Mouse (Mus musculus): ENCODE measurements around the gene Agl. TPM values are rescaled to one million over a fixed set of nuclear protein-coding genes. Genes with fewer than 3 reads are reported as not detected.

Gene Agl
- polyA plus RNA-seq, 1 experiment from 2014 or later = 23.5 TPM

GRCm38 (mm10) chr3:116711624-116712435 is 96.1 kb downstream of the Agl start:
- WGBS = under 1% methylated on average over 85 of the region's 85 CpGs
- Histone ChIP-seq H3K4me3 (replicated peaks) (peak overlapping the region; percentile 97), H3K36me3 (no peaks in the 10 kb centered on the region), H3K9me3 (replicated peaks) (no peaks in the 10 kb centered on the region), H3K27ac (replicated peaks) (peak overlapping the region; percentile 78), H3K4me2 (replicated peaks) (peak overlapping the region; percentile 73), H3K9ac (peak overlapping the region; percentile 91), H3K4me1 (peaks cover 10% of the 10 kb centered on the region), H3K27me3 (no peaks in the 10 kb centered on the region)
- ATAC-seq (ENCODE audit: insufficient number of reproducible peaks, low FRiP score, low TSS enrichment, low read depth) = peak; percentile 79

DNA sequence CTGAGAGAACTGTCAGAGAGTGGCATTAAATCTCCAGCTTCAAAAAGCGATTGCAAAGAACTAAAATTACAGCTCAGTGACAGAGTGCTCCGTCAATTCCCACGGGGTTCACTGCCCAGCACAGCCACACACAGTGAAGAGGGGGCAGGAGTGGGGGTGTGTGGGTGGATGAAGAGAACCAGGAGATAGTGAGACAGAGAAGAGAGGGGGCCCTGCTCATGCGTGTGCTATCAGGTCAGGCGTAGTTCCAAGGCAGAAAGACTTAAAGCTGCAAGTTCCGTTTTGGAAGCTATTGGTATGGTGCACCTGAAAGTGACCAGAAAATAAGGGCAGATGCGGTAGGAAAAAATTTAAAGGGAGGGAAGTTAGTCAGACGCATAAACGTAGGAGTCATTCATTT is 97.0 kb downstream of the Agl start:
- peak overlapping the region; percentile 97 for H3K4me3 ChIP-seq (replicated peaks)
- H3K27ac ChIP-seq (replicated peaks) = no peak overlapping the region
- no peak for ATAC-seq (ENCODE audit: insufficient number of reproducible peaks, low FRiP score, low TSS enrichment, low read depth)
- H3K9me3 ChIP-seq (replicated peaks) = no peaks in the 10 kb centered on the region
- WGBS = 46% methylated on average over 9 of the region's 9 CpGs
- H3K36me3 ChIP-seq = no peaks in the 10 kb centered on the region
- peak overlapping the region; percentile 73 for H3K4me2 ChIP-seq (replicated peaks)
- H3K27me3 ChIP-seq = no peaks in the 10 kb centered on the region
- no peak overlapping the region for H3K9ac ChIP-seq
- peaks cover 10% of the 10 kb centered on the region for H3K4me1 ChIP-seq

DNA sequence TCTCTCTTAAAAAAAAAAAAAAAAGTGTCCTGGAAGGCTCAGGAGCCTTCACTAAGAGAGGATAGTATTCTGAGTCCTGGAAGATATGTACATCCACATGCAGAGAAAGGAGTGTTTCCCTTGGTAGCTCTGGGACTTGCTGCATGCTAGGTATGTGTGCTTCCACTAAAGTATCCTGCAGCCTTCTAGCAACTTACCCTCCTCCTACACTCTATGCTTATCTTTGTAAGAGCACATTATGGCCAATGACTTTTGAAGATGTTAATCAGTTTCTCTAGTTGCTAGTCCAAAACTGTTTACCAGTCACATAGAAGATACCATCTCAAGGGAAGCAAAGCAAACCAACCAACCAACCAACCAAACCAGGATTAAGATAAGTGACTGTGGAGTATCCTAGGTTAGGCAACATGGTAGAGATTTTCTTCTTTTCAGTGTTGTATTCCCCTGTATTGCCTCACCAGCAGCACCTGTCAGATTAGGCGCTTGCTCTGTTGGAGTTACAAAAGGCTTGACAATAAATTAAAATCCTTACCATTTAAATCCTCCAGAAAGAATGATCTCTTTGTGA is 102.2 kb downstream of the Agl start:
- Histone ChIP-seq H3K27me3 (no peaks in the 10 kb centered on the region), H3K4me2 (replicated peaks) (no peak overlapping the region), H3K36me3 (no peaks in the 10 kb centered on the region), H3K27ac (replicated peaks) (no peak overlapping the region), H3K9ac (no peak overlapping the region), H3K4me3 (replicated peaks) (no peak overlapping the region), H3K4me1 (peaks cover under 1% of the 10 kb centered on the region; the same call in 1 of the 2 replicates), H3K9me3 (replicated peaks) (no peaks in the 10 kb centered on the region)
- WGBS = 86% methylated on average over 1 of the region's 1 CpGs
- ATAC-seq (ENCODE audit: insufficient number of reproducible peaks, low FRiP score, low TSS enrichment, low read depth) = no peak

DNA sequence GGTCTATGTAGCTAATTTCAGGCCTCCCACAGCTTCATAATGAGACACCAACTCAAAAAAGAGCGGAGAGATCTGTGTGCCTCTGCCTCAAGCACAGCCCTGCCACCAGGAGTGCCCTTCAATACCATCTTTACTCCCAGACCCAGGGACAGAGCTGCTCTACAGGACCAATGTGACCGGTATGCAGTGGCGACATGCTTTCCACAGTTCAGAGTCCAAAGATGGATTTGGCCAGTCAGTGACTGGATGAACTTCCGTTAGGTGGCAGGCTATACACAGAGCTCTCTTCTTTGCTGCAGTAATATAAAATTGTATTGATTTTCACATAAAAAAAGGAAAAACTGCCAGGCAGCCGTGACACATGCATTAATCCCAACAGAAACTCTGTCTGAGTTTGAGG is 104.1 kb downstream of the Agl start:
- no peaks in the 10 kb centered on the region for H3K9me3 ChIP-seq (replicated peaks)

GRCm38 (mm10) chr3:116702647-116703272 is 105.2 kb downstream of the Agl start:
- H3K4me2 ChIP-seq (replicated peaks) = no peak overlapping the region
- no peak for ATAC-seq (ENCODE audit: insufficient number of reproducible peaks, low FRiP score, low TSS enrichment, low read depth)
- no peak overlapping the region for H3K9ac ChIP-seq
- no peaks in the 10 kb centered on the region for H3K4me1 ChIP-seq
- no peaks in the 10 kb centered on the region for H3K27me3 ChIP-seq
- no peaks in the 10 kb centered on the region for H3K36me3 ChIP-seq
- H3K27ac ChIP-seq (replicated peaks) = no peak overlapping the region
- no peak overlapping the region for H3K4me3 ChIP-seq (replicated peaks)
- H3K9me3 ChIP-seq (replicated peaks) = no peaks in the 10 kb centered on the region
- 98% methylated on average over 1 of the region's 1 CpGs for WGBS

More for the DNA sequence above, 104.1 kb downstream of the Agl start:
- Histone ChIP-seq H3K9ac (no peak overlapping the region), H3K4me3 (replicated peaks) (no peak overlapping the region), H3K36me3 (no peaks in the 10 kb centered on the region), H3K4me1 (no peaks in the 10 kb centered on the region), H3K27ac (replicated peaks) (no peak overlapping the region), H3K27me3 (no peaks in the 10 kb centered on the region), H3K4me2 (replicated peaks) (no peak overlapping the region)
- ATAC-seq (ENCODE audit: insufficient number of reproducible peaks, low FRiP score, low TSS enrichment, low read depth) = no peak
- 91% methylated on average over 5 of the region's 5 CpGs for WGBS

GRCm38 (mm10) chr3:116701601-116702000 is 106.4 kb downstream of the Agl start:
- no peaks in the 10 kb centered on the region for H3K9me3 ChIP-seq (replicated peaks)
- WGBS = 86% methylated on average over 4 of the region's 4 CpGs

DNA sequence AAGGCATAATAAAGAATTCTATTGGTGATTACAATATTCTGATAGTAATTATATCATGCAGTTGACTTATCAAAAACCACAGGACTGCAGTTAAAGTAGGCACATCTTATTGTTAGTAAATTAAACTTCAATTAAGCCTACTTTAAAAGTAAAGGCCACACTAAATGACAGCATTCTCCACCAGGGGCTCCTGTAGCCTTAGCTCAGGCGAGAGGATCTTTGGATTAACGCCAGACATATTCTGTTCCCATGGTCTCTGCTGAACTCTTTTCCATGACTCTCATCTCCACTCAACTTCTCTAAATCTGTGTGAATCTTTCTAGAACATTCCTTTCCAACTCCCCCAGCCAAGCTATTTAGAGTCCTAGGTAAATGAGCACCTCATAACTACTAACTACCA is 109.2 kb downstream of the Agl start:
- H3K27me3 ChIP-seq = no peaks in the 10 kb centered on the region
- 64% methylated on average over 2 of the region's 2 CpGs for WGBS

More at GRCm38 (mm10) chr3:116701601-116702000, 106.4 kb downstream of the Agl start:
- no peaks in the 10 kb centered on the region for H3K27me3 ChIP-seq
- H3K4me2 ChIP-seq (replicated peaks) = no peak overlapping the region
- H3K36me3 ChIP-seq = no peaks in the 10 kb centered on the region
- H3K4me3 ChIP-seq (replicated peaks) = no peak overlapping the region
- ATAC-seq (ENCODE audit: insufficient number of reproducible peaks, low FRiP score, low TSS enrichment, low read depth) = no peak
- no peak overlapping the region for H3K27ac ChIP-seq (replicated peaks)
- no peak overlapping the region for H3K9ac ChIP-seq
- H3K4me1 ChIP-seq = no peaks in the 10 kb centered on the region

GRCm38 (mm10) chr3:116695666-116695985 is 112.3 kb downstream of the Agl start:
- no peak for ATAC-seq (ENCODE audit: insufficient number of reproducible peaks, low FRiP score, low TSS enrichment, low read depth)
- 0 out of 2 replicates have a peak, but pooled peaks cover 6% of the 10 kb centered on the region for H3K36me3 ChIP-seq
- no peak overlapping the region for H3K4me3 ChIP-seq (replicated peaks)
- WGBS = 85% methylated on average over 2 of the region's 2 CpGs
- no peak overlapping the region for H3K27ac ChIP-seq (replicated peaks)
- H3K9ac ChIP-seq = no peak overlapping the region
- H3K4me2 ChIP-seq (replicated peaks) = no peak overlapping the region
- no peaks in the 10 kb centered on the region for H3K9me3 ChIP-seq (replicated peaks)
- no peaks in the 10 kb centered on the region for H3K27me3 ChIP-seq
- H3K4me1 ChIP-seq = no peaks in the 10 kb centered on the region

More for the DNA sequence above, 109.2 kb downstream of the Agl start:
- H3K4me2 ChIP-seq (replicated peaks) = no peak overlapping the region
- H3K4me1 ChIP-seq = no peaks in the 10 kb centered on the region
- H3K9me3 ChIP-seq (replicated peaks) = no peaks in the 10 kb centered on the region
- no peak overlapping the region for H3K4me3 ChIP-seq (replicated peaks)
- ATAC-seq (ENCODE audit: insufficient number of reproducible peaks, low FRiP score, low TSS enrichment, low read depth) = no peak
- H3K36me3 ChIP-seq = no peaks in the 10 kb centered on the region
- H3K27ac ChIP-seq (replicated peaks) = no peak overlapping the region
- no peak overlapping the region for H3K9ac ChIP-seq

DNA sequence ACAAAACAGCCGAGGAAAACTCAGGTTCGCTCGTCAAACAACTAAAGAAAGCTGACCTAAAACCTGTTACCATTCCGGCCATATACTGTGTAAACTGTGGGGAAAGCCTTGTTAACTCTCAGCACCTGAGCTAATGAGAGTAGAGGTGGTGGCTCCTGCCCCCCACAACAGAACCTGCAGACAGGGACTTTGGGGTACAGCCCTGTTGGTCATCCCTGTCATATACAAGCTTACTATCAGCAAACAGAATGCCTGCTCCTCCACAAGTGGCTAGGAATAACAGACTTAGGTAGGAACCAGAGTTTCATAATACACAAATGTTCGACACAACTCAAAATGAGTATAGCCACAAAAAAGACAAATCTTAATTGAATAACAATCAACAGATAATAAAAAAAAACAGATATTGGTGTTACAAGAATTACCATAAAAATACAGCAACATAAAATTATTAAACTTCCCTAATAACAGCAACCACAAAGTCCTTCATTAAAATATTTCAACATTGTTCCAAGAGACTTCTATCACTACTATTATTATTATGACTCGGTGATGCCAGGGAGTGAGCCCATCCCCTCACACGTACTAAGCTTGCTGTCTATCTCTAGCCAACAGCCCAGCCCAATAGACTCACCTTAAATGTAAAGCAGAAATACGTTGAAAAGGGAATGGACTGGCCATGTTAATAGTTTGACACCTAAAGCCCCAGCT is 112.9 kb downstream of the Agl start:
- Histone ChIP-seq H3K9ac (no peak overlapping the region), H3K27me3 (no peaks in the 10 kb centered on the region), H3K4me3 (replicated peaks) (no peak overlapping the region), H3K36me3 (0 out of 2 replicates have a peak, but pooled peaks cover 6% of the 10 kb centered on the region), H3K9me3 (replicated peaks) (no peaks in the 10 kb centered on the region), H3K27ac (replicated peaks) (no peak overlapping the region), H3K4me2 (replicated peaks) (no peak overlapping the region), H3K4me1 (no peaks in the 10 kb centered on the region)
- ATAC-seq (ENCODE audit: insufficient number of reproducible peaks, low FRiP score, low TSS enrichment, low read depth) = no peak
- 87% methylated on average over 8 of the region's 8 CpGs for WGBS

- Histone ChIP-seq H3K27ac (replicated peaks) (no peak overlapping the region), H3K9ac (no peak overlapping the region), H3K9me3 (replicated peaks) (no peaks in the 10 kb centered on the region), H3K4me2 (replicated peaks) (no peak overlapping the region), H3K4me3 (replicated peaks) (no peak overlapping the region), H3K4me1 (no peaks in the 10 kb centered on the region), H3K36me3 (0 out of 2 replicates have a peak, but pooled peaks cover 6% of the 10 kb centered on the region), H3K27me3 (no peaks in the 10 kb centered on the region)
- ATAC-seq (ENCODE audit: insufficient number of reproducible peaks, low FRiP score, low TSS enrichment, low read depth) = no peak
- WGBS = 89% methylated on average over 3 of the region's 3 CpGs
Measured at GRCm38 (mm10) chr3:116694312-116694711, 113.7 kb downstream of the Agl start.

All from embryonic facial prominence, embryonic 15.5 days (tissue).